Mouse (Mus musculus): ENCODE data around the gene Klk1b5. TPM values are rescaled to one million over a fixed set of nuclear protein-coding genes. Genes with fewer than 3 reads are reported as not detected.
"Not testable (repeated sequence)": the region's sequence is repeated elsewhere in the genome, so short reads cannot be mapped to it uniquely, and the experiment has no call there.

Gene Klk1b5
- total RNA-seq, 2 experiments from 2014 or later, result not detected

DNA sequence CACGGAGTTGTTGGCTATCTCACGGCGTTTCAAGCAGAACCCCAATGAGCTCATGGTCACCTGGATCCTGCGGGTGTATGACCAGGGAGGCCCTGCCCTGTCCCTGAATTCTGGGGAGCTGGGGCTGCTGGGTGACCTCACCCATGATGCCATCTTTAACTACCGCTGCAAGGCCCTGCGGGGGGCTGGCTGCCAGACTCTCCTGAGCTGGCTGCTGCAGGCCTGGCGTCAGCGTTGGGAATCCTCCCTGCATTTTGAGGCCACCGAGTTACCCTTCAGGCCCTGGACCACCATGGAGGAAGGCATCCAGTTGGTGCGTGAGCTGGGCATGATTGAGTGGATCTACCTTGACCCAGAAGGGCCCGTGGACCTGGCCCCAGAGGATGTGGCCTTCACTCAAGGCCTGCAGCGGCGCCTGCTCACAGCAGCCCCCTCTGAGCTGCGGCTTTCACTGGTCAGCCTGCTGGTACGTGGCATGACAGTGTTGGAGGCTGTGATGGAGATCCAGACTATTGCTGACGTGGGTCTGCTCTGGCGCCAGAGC lies 35.1 kb downstream of the Klk1b5 start:
- not testable (repeated sequence) for ATAC-seq (replicated peaks; ENCODE audit: low FRiP score, poor library complexity, severe bottlenecking)

DNA sequence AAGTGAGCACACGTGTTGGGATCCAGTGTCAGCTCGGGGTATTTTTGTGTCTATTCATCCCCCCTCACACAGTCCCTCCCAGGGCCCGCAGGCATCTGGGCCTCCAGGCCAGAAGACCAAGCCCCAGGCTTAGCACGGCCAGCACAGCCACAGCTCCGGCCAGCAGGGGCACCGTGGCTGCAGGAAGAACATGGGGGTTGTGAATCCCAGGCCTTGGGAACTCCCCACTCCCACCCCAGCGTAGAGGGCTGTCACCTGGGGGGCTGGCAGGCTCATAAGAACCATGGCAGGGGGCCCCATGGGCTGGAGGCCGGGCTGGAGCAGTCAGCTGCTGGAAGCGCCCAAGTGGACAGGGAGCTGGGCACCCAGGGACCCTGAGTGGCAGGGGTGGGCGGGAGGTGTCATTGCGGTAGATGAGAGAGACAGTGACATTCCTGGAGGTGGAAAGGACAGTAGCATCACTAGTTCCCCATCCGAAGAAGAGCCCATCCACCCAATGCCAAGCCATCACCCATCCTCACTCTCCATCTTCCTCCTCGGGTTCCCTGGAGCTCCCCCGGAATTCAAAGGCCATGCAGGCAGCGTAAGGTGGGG lies 37.4 kb downstream of the Klk1b5 start:
- no peak for ATAC-seq (replicated peaks; ENCODE audit: low FRiP score, poor library complexity, severe bottlenecking)

DNA sequence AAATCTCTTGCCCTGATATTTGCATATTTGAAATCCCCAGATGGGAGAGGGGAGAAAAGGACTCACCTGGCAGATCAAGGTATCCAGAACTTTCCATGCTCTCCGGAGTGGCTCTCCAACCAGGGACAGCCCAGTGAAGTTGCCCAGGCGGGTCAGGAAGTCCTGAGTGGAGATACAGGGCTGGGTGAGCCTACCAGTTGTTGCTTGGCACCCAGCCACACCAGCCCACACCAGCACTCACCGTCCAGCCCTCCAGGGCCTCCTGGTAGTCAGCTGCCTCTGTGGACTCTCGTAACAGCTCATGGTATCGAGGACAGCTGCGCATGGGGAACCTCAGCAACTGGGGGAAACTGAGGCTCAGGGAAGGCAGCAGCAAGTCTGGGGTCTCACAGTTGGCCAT lies 39.2 kb downstream of the Klk1b5 start:
- no peak for ATAC-seq (replicated peaks; ENCODE audit: low FRiP score, poor library complexity, severe bottlenecking)

DNA sequence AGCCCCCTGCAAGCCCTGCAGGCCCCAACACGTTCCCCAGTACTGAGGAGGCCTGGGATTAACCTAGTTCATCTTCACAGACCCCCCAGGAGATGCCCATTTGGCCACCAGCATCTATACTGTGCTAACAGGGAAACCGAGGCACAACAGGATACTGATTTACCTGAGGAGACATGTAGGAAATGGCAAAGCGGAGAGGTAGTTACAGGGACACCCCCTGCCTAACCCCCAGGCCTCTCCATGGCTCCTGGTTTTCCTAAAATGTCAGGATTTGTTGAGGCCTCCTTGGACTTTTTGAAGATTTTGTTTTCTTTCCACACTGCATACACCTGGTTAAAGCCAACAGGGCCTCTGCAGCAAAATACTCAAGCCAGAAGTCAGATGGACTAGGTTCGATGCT lies 41.5 kb downstream of the Klk1b5 start, which contains the start of gene Acp4:
Gene Acp4, minus strand, starts transcription at position 101 of the 400 bp plus-strand sequence.
- ATAC-seq (replicated peaks; ENCODE audit: low FRiP score, poor library complexity, severe bottlenecking), result no peak

DNA sequence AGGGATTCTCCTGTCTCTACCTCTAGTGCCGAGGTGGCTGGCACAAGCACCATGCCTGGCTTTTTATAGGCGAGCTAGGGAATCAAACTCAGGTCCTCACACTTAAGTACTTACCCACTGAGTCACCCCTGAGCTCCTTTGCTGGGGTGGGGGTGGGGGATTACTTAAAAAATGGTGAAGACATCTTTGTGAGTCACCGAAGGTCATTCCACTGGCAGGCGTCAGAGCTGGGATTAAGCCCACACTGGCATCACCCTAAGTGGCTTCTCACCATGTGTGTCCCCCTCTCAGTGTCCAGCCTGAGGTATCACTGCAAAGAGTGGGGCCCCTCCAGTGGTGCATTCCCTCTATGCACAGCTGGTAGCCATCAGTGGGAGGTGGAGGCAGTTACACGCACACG lies 44.7 kb downstream of the Klk1b5 start:
- no peak for ATAC-seq (replicated peaks; ENCODE audit: low FRiP score, poor library complexity, severe bottlenecking)

DNA sequence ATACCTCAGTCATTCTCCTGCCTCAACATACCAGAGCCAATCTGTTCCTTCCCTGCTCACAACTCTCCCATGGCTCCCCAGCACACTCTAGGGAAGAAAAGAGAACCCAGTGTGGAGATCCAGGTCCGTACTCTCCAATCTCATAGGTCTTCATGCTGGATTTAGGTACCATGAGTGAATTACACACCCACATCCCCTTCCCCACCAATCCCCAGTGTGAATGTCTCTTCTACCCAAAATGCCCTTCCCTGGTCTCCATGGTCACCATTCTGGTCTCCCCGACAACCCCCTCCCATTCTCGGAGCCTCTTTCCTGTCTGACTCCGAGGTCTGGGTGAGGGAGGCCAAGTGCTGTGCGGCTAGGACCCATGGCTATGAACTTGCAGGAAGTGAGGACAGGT lies 45.4 kb downstream of the Klk1b5 start, which contains the start of gene Gm15517:
Gene Gm15517, plus strand, starts transcription at position 301 of the 400 bp plus-strand sequence.
- no peak for ATAC-seq (replicated peaks; ENCODE audit: low FRiP score, poor library complexity, severe bottlenecking)

DNA sequence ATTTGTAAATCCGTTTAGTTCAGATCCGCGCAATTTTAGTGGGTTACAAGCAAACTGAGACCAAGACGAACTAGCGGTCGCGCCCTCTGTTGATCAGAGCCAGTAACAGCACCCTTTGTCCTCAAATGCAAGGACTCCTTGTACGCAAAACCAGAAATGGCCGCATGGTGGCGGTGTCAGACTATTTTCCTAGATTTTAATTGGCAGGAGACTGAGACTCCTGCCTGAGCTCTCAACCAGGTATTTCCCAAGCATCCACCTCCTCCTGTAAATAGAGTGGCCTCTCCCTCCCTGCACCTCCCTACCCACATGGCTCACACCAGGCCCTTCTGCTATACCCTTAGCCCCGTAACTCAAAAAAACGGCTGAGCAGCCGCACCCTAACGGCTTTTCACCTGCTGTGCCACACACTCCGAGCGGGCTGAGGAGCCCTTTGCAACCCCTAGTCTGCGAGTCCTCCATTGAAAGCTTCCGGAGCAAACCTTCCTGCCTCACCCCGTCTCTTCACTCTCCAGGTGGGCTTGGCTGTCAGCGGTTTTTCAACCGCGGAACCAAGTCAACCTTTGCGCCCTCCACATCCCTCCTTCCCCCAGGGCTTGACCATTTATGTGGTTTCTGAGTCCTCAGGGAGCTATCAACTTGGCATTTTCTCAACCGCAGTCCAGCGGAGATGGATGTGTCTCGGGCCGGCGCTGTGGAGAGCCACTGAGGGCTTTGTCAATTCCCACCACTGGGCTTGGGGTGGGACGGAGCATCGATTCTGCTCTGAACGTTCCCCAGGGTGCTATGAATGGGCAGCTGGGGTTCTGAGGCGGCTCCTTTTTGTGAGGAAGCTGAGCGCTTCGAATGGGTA lies 47.3 kb downstream of the Klk1b5 start:
- peak; percentile 86 for ATAC-seq (replicated peaks; ENCODE audit: low FRiP score, poor library complexity, severe bottlenecking)

DNA sequence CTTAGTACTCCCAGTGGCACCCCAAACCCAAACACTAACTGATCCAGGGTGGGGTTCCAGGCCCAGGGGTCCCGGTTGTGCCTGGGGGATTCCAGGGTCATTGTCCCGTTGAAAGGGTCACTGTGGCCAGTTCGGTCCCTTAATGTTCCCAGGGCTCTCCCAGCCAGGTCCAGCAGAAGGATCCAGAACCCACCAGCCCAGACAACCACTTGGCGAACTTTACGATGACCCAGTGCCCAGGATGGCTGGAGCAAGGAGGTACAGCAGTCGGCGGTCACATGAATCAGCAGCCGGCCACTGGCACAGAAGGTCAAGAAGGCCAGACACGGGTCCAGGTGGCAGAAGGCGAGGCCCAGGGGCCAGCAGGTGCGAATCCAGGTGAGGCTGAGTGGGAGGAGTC lies 52.4 kb downstream of the Klk1b5 start:
- ATAC-seq (replicated peaks; ENCODE audit: low FRiP score, poor library complexity, severe bottlenecking), result no peak

DNA sequence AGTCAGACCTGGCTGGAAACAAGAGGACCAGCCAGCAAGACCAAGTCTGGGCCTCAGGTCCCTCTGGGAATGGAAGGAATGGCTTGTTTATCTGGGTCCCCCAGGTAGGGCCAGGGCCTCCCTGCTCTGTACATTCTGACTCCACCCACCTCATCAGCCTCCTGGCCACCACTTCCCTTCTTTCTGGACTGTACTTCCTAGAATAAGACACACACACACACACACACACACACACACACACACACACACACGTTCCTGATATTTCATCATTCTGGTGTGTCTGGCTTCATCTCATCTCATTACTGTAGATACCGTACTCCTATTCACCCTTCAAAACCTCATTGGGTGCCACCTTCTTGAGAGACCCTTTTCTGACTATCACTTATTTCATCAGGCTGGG lies 53.7 kb downstream of the Klk1b5 start:
- no peak for ATAC-seq (replicated peaks; ENCODE audit: low FRiP score, poor library complexity, severe bottlenecking)

Other genes starting within 250 kb of the Klk1b5 start
- gene Klk1b1, start 249.2 kb upstream of the Klk1b5 start, total RNA-seq (2015; ENCODE audit: low replicate concordance), result not detected in 2 replicates
- gene Klk1b1, start 249.2 kb upstream of the Klk1b5 start, total RNA-seq (2017; ENCODE audit: low replicate concordance), result not detected in 2 replicates
- gene Klk1b9, start 239.9 kb upstream of the Klk1b5 start, total RNA-seq (2015; ENCODE audit: low replicate concordance), result not detected in 2 replicates
- gene Klk1b9, start 239.9 kb upstream of the Klk1b5 start, total RNA-seq (2017; ENCODE audit: low replicate concordance), result not detected in 2 replicates
- not detected in 2 replicates for gene Klk1b11, start 220.1 kb upstream of the Klk1b5 start, total RNA-seq (2015; ENCODE audit: low replicate concordance)
- not detected in 2 replicates for gene Klk1b11, start 220.1 kb upstream of the Klk1b5 start, total RNA-seq (2017; ENCODE audit: low replicate concordance)
- gene Klk1b26, start 203.8 kb upstream of the Klk1b5 start, total RNA-seq (2015; ENCODE audit: low replicate concordance), result not detected in 2 replicates
- not detected in 2 replicates for gene Klk1b26, start 203.8 kb upstream of the Klk1b5 start, total RNA-seq (2017; ENCODE audit: low replicate concordance)
- gene Klk1b27, start 163.7 kb upstream of the Klk1b5 start, total RNA-seq (2015; ENCODE audit: low replicate concordance), result not detected in 2 replicates
- not detected in 2 replicates for gene Klk1b27, start 163.7 kb upstream of the Klk1b5 start, total RNA-seq (2017; ENCODE audit: low replicate concordance)
- not detected in 2 replicates for gene Klk1b21, start 113.6 kb upstream of the Klk1b5 start, total RNA-seq (2015; ENCODE audit: low replicate concordance)
- gene Klk1b21, start 113.6 kb upstream of the Klk1b5 start, total RNA-seq (2017; ENCODE audit: low replicate concordance), result not detected in 2 replicates
- gene Klk1b22, start 103.3 kb upstream of the Klk1b5 start, total RNA-seq (2015; ENCODE audit: low replicate concordance), result not detected in 2 replicates
- gene Klk1b22, start 103.3 kb upstream of the Klk1b5 start, total RNA-seq (2017; ENCODE audit: low replicate concordance), result not detected in 2 replicates
- gene Klk1b16, start 79.2 kb upstream of the Klk1b5 start, total RNA-seq (2015; ENCODE audit: low replicate concordance), result not detected in 2 replicates
- not detected in 2 replicates for gene Klk1b16, start 79.2 kb upstream of the Klk1b5 start, total RNA-seq (2017; ENCODE audit: low replicate concordance)
- not detected in 2 replicates for gene Klk1b24, start 27.7 kb upstream of the Klk1b5 start, total RNA-seq (2015; ENCODE audit: low replicate concordance)
- gene Klk1b24, start 27.7 kb upstream of the Klk1b5 start, total RNA-seq (2017; ENCODE audit: low replicate concordance), result not detected in 2 replicates
- gene Klk1b3, start 17.8 kb upstream of the Klk1b5 start, total RNA-seq (2015; ENCODE audit: low replicate concordance), result not detected in 2 replicates
- not detected in 2 replicates for gene Klk1b3, start 17.8 kb upstream of the Klk1b5 start, total RNA-seq (2017; ENCODE audit: low replicate concordance)
- not detected in 2 replicates for gene Klk1b4, start 8.5 kb upstream of the Klk1b5 start, total RNA-seq (2015; ENCODE audit: low replicate concordance)
- not detected in 2 replicates for gene Klk1b4, start 8.5 kb upstream of the Klk1b5 start, total RNA-seq (2017; ENCODE audit: low replicate concordance)
- gene Klk1, start 9.4 kb downstream of the Klk1b5 start, total RNA-seq (2015; ENCODE audit: low replicate concordance), result not detected in 2 replicates
- not detected in 2 replicates for gene Klk1, start 9.4 kb downstream of the Klk1b5 start, total RNA-seq (2017; ENCODE audit: low replicate concordance)
- not detected in 2 replicates for gene Gm36864, start 20.2 kb downstream of the Klk1b5 start, total RNA-seq (2015; ENCODE audit: low replicate concordance)
- gene Gm36864, start 20.2 kb downstream of the Klk1b5 start, total RNA-seq (2017; ENCODE audit: low replicate concordance), result not detected in 2 replicates
- gene 1700028J19Rik, start 30.8 kb downstream of the Klk1b5 start, total RNA-seq (2015; ENCODE audit: low replicate concordance), result not detected in 2 replicates
- gene 1700028J19Rik, start 30.8 kb downstream of the Klk1b5 start, total RNA-seq (2017; ENCODE audit: low replicate concordance), result 0.70 TPM in 1 of 2 replicates, not detected in the other
- gene 2410002F23Rik, start 30.8 kb downstream of the Klk1b5 start, total RNA-seq (2015; ENCODE audit: low replicate concordance), result 8.2 and 9.8 TPM in 2 replicates
- gene 2410002F23Rik, start 30.8 kb downstream of the Klk1b5 start, total RNA-seq (2017; ENCODE audit: low replicate concordance), result 5.6 and 7.8 TPM in 2 replicates
- gene Acp4, start 41.4 kb downstream of the Klk1b5 start, total RNA-seq (2015; ENCODE audit: low replicate concordance), result not detected in 2 replicates
- gene Acp4, start 41.4 kb downstream of the Klk1b5 start, total RNA-seq (2017; ENCODE audit: low replicate concordance), result not detected in 2 replicates
- not detected in 2 replicates for gene Gm15517, start 45.5 kb downstream of the Klk1b5 start, total RNA-seq (2015; ENCODE audit: low replicate concordance)
- gene Gm15517, start 45.5 kb downstream of the Klk1b5 start, total RNA-seq (2017; ENCODE audit: low replicate concordance), result not detected in 2 replicates
- gene Clec11a, start 91.0 kb downstream of the Klk1b5 start, total RNA-seq (2015; ENCODE audit: low replicate concordance), result 0.19 and 0.63 TPM in 2 replicates
- gene Clec11a, start 91.0 kb downstream of the Klk1b5 start, total RNA-seq (2017; ENCODE audit: low replicate concordance), result 0.28 and 1.0 TPM in 2 replicates
- not detected in 2 replicates for gene Shank1, start 94.3 kb downstream of the Klk1b5 start, total RNA-seq (2015; ENCODE audit: low replicate concordance)
- not detected in 2 replicates for gene Shank1, start 94.3 kb downstream of the Klk1b5 start, total RNA-seq (2017; ENCODE audit: low replicate concordance)
- gene Syt3, start 168.2 kb downstream of the Klk1b5 start, total RNA-seq (2015; ENCODE audit: low replicate concordance), result not detected in 2 replicates
- not detected in 2 replicates for gene Syt3, start 168.2 kb downstream of the Klk1b5 start, total RNA-seq (2017; ENCODE audit: low replicate concordance)
- not detected in 2 replicates for gene 1700008O03Rik, start 169.9 kb downstream of the Klk1b5 start, total RNA-seq (2015; ENCODE audit: low replicate concordance)
- gene 1700008O03Rik, start 169.9 kb downstream of the Klk1b5 start, total RNA-seq (2017; ENCODE audit: low replicate concordance), result not detected in 2 replicates
- gene Lrrc4b, start 213.1 kb downstream of the Klk1b5 start, total RNA-seq (2015; ENCODE audit: low replicate concordance), result not detected in 2 replicates
- not detected in 2 replicates for gene Lrrc4b, start 213.1 kb downstream of the Klk1b5 start, total RNA-seq (2017; ENCODE audit: low replicate concordance)
- not detected in 2 replicates for gene Aspdh, start 249.4 kb downstream of the Klk1b5 start, total RNA-seq (2015; ENCODE audit: low replicate concordance)
- not detected in 2 replicates for gene Aspdh, start 249.4 kb downstream of the Klk1b5 start, total RNA-seq (2017; ENCODE audit: low replicate concordance)

Measured in erythroblast, adult 5-6 weeks (primary cell).